Mouse (Mus musculus): ENCODE measurements around the gene Ptpn11.
A peak's percentile ranks its signal among the peaks of the same experiment; 100 is the strongest.

The Ptpn11 gene

DNA sequence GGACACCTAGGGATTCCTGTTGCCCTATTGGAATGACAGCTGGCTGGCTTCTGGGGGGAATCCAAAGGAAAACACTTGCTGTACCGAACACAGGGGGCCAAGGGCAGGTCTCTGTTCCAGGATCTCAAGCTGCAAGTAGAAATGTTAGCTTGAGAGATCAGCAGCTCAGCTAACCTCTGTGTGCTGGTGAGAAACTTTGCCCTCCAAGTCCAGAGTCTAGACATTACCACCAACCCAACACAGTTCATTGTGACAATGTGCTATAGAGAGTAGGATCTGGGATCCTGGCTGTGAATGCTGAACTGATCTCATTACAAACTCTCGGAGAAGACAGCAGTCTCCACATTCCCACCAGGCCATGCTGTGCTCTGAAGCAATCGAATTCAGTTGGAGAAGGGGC lies 59.4 kb downstream of the Ptpn11 start:
- DNase-seq (ENCODE audit: extremely low spot score, low spot score): no peak

DNA sequence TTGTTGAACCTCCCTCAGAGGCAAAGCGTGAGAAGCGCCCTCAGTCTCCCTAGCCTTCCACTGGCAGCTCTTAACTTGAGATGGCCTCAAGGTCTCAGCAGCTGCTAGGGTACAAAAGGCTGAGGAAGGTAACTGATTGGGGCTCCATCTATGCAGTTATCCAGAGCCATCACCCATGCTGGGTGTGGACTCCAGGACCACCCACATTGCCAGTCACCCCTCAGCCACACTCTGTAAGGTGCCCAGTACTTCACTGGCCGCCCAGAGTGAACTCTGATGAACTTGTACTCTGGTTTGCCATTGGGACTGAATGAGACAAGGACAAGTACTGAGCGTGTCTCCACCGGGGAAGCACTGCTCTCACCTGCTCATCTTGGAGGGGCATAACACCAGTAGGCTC lies 61.9 kb downstream of the Ptpn11 start:
- no peak for DNase-seq (ENCODE audit: extremely low spot score, low spot score)

DNA sequence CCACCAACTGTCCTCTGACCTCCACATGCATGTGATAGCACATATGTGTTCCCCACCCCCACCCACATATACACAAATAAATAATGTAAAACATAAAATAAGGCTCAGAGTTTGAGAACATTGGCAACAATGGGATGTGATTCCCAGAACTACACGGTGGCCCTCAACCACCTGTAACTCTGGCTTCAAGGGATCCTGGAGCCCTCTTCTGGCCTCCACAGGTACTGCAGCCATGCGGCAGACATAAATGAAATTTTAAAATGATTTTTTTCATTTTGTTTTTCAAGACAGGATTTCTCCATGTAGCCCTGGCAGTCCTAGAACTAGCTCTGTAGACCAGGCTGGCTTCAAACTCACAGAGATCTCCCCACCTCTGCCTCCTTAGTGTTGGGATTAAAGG lies 65.1 kb downstream of the Ptpn11 start:
- DNase-seq (ENCODE audit: extremely low spot score, low spot score): no peak

DNA sequence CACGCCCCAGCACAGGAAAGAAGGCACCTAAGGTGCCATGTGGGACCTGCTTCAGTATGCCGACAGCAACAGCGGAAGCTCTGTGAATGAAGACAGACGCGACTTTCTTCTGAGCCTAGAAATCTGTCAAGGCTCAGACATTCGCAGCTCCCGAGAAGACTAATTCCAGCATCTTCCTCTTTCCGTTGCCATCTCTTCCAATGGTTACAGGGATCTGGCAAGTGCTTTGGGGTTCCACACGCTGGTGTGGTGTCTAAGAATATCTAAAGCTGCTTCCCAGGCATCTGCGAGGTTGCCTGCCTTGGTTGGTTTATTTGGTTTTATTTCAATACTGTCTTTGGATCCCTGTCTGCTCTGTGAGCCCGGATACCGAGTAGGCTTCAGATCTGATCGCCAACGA lies 65.6 kb downstream of the Ptpn11 start:
- DNase-seq (ENCODE audit: extremely low spot score, low spot score): no peak

DNA sequence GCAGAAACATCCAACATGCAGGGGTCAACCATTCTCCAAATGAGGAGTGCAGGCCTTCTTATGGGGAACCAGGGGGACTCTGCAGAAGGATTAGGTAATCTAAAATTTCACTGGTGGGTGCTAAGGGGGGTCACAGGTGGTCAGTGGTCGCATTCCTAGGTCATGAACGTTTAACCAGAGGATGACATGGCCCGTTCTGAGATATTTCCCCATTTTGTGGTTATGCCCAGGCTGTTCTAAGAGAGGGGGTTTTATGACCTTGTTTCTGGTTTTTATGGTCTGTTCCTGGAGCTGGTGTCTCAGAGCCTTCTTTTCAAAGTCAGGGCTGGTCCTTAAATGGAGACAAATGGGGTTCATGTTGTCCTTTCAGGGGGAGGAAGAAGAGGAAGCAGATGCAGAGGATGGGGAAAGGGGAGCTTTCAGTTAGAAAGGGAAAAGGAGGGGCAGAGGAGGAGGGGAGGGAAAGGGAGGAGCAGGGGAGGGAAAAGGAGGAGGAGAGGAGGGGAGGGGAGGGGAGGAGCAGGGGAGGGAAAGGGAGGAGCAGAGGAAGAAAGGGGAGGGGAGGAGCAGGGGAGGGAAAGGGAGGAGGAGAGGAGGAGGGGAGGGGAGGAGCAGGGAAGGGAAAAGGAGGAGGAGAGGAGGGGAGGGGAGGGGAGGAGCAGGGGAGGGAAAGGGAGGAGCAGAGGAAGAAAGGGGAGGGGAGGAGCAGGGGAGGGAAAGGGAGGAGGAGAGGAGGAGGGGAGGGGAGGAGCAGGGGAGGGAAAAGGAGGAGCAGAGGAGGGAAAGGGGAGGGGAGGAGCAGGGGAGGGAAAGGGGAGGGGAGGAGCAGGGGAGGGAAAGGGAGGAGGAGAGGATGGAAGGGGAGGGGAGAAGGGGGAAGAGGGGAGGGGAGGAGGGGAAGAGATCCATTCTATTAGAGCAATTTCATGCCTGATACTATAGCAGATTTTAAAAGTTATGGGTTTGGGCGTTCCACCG lies 66.7 kb downstream of the Ptpn11 start:
- DNase-seq (ENCODE audit: extremely low spot score, low spot score): no peak

DNA sequence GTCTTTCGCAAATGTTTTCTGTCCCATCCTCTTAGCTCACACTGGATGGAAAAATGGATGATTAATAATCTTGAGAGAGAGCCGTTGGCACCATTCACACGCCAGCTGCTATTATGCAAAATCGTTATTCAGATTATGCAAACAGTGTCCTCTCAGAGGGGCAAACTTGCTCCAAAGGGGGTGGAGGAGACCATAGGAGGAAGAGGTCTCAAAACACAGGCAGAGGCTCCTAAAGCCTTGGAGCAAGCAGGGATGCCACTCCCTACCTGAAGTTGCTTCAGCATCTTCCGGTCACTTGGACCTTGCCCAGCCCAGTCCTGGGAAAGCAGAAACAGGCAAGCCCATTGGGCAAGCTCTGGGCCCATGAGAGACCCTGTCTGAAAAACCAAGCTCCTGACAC lies 67.8 kb downstream of the Ptpn11 start:
- DNase-seq (ENCODE audit: extremely low spot score, low spot score): no peak

DNA sequence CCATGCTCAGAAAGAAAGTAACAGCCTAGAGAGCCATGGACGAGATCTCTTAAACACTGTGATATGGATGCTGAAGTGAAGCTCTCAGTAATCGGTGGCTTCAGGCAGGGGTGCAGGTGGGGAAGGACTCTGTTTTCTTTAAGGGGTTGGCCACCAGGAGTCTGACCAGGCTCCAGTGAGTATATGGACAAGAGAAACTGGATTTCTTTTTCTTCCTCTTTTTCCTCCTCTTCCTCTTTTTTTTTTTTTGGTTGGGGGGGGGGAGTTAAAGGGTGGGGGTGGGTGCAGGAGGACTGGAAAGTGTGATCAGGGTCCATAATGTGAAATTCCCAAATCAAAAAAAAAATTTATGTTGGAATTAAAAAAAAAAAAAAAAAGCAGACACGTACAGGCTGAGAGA lies 68.6 kb downstream of the Ptpn11 start:
- no peak for DNase-seq (ENCODE audit: extremely low spot score, low spot score)

DNA sequence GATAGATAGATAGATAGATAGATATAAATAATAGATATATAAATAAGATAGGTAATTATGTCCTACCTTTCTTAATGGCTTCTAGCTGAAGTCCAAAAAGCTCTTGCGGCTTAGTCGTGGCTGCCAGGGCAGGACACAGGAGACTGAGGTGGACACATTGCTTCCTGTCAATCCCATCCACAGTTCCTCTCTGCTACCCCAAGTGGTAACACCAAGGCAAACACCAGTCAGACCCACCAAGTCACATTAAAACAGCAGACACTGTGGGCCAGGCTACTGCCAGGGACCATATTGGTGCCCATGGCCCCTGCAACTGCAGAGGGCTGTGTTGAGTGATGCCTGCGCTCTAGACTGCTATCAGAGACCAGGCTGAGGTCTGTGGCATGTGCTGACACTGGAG lies 69.2 kb downstream of the Ptpn11 start:
- no peak for DNase-seq (ENCODE audit: extremely low spot score, low spot score)

DNA sequence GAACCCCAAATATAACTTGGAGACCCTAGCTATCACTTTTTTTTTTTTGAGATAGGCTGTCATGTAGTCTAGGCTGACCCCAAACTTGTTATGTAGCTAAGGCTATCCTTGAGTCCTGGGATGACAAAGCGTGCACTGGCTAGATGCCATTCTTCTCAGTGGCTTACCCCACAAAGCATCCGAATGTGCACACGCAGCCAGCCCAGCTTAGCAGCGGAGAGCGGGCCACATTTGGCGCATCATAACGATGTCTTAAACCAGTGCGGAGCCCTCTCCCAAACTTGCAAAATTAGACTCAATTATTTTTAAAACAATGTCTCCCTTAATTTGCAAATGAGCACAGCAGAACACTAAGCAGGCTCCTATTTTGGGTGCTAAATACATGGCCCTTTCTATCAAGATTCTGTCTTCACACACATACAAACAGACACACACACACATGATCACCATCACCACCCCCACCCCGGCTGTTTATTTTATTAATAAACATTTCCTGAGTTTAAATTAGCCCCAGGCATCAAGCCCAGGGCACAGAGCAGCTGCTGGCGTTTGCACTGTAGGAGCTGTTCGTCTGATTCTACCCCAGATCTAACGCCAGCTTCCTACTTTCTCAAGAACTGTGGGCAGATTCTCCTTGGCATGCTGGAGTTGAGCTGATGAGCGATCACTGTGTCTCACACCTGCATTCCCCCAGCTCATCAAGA lies 71.7 kb downstream of the Ptpn11 start:
- DNase-seq (ENCODE audit: extremely low spot score, low spot score): no peak

DNA sequence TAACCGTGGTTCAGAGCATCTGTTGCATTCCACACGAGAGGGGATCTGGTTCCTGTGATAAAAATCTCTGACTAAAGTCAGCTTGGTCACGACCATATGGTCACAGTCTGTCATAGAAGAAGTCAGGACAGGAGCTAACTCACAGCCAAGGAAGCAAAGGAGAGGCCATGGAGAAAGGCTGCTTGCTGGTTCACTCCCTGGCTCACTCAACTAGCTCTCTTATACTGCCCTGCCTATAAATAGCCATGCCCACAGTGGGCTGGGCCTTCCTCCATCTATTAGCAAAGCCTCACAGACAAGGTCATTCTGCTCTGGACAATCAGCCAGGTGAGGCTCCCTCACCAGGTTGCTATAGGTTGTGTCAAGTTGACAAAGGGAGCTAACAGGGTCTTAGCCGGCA lies 72.9 kb downstream of the Ptpn11 start:
- DNase-seq (ENCODE audit: extremely low spot score, low spot score): no peak

DNA sequence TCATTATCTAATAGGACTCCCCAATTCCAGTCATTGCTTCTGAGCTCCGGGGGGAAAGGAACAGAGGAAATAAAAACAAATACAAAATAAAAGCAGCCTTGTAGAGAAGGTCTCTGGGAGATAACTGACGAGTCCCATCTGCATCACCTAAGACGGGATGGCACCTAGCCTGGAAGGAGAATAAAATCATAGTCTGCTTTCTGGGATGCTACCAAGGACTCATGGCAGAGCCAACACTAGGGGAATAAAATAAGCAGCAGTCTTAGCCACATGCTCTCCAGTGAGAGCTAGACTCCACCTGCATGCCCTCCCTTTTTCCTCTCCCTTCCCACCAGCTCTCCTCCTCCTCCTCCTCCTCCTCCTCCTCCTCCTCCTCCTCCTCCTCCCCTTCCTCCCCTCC lies 74.3 kb downstream of the Ptpn11 start:
- DNase-seq (ENCODE audit: extremely low spot score, low spot score): no peak

DNA sequence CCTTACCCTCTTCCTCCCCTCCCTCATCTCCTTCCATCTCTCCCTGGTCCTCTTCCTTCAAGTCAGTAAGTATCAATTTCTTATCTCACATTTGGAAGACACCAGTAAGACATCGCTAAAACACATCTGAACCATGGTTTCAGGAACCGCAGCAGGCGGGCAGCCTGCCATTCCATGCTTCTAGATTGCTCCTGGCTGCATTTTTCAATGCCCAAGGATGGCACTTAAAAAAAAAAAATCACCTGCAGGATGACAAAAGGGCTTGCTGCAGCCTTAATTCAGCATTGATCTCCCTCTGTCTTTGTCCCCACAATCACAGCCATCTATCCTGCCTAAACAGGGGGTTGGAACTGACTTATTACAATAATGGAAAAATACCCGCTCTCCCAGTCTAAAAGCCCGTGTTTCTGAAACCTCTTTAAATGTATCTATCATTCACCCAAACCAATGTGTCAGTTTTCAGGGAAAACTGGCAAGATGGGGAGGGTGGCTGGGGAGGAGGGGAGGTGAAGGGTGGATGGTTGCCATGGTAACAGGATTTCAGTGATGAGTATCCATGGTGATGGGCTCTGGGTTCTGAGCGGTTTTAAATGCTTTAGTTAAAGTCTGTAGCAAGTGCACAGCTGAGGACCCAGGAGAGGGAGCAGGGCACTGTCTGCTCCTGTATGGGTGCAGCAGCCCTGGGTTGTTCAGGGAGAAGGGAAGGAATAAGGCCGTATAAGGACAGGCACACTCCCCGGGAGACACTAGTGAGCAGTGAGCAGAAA lies 75.6 kb downstream of the Ptpn11 start:
- peak; percentile 25 for DNase-seq (ENCODE audit: extremely low spot score, low spot score)

DNA sequence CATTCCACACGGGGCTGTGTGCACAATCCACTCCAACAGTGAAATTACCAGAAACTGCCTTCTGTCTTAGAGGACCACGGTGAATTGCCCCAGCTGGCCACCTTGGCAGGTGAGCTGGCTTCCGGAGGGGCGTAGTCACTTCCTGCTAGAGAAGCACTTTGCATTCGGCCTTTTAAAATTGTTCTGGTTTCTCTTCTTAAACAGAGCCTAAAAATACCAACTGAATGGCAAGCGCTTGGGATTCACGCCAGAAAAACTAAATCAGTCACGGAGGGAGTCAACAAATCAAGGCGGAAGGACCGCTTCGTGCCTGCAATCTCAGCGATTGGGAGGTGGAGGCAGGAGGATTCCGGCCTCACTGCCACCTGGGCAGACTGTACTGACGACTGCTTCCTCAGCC lies 77.0 kb downstream of the Ptpn11 start:
- no peak for DNase-seq (ENCODE audit: extremely low spot score, low spot score)

DNA sequence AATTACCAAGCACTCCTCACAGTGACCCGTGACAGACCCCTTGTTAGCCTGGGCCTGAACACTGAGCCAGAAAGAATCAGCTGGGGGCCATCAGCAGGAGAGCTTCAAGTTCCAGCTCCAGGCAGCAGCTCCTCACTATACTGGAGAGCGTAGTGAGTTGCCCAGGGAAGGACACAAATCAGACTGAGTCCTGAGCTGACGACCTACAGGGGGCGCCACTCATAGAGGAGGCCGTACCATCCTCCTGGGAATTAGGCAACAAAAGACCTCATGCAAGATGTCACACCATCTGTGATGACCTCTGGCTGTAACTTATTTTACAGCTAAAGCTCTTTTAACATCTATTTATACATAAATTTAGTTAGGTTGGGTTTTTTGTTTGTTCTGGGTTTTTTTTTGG lies 78.8 kb downstream of the Ptpn11 start:
- DNase-seq (ENCODE audit: extremely low spot score, low spot score): no peak

DNA sequence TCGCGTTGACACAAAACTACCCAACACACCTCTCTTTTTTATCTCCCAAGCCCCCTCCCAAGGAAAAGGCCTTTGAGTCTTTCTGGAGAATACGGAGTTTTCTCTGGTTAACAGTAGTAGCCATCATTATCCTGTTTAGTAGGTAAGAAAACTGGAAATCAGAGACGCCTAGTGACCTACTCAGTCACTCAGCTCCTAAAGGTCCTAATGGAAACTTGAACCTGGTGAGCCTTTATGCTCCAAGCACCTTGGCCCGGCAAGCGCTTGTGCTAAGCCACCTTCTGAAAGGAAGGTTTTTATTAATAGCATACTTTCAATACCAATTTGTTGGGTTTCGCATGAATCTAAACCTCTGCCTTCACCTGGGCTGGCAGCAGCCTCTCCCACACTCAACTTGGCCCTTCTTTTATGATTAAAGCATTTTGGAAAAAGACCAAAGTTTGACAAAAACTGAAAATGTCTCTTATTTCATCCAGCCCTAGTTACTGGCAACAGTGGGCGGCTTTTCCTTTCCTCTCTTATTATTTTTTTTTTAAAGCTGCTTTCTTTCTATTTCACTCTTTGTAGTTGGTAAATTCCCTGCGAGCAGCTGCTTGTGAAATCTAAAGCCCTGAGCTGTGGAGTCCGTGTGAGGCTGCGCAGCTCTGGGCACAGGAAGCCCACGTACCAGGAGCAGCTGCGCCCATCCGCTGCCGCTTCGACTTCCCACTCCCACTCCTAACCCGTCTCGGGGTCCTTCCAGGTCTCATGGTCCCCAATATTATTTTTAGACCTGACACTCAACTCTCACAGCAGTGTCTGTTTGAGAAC lies 79.9 kb downstream of the Ptpn11 start:
- DNase-seq (ENCODE audit: extremely low spot score, low spot score): no peak

DNA sequence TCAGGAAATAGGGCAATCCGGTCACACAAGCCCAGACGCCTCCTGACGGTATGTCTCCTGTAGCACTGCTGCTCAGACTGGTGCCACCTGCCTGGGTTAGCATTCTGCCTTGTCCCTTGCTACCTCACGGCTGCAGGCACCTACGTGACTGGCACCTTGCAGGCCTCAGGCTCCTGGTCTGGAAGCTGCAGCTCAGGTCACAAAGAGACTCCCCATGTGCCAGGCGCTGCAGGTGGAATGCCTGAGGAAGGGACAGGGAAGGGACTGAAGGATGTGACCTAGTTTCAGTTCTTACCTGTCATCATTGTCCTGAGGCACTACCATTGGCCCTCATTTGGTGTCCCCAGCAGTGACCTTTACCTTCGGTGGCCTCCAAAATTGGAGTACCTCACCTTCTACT lies 82.0 kb downstream of the Ptpn11 start:
- DNase-seq (ENCODE audit: extremely low spot score, low spot score): no peak

DNA sequence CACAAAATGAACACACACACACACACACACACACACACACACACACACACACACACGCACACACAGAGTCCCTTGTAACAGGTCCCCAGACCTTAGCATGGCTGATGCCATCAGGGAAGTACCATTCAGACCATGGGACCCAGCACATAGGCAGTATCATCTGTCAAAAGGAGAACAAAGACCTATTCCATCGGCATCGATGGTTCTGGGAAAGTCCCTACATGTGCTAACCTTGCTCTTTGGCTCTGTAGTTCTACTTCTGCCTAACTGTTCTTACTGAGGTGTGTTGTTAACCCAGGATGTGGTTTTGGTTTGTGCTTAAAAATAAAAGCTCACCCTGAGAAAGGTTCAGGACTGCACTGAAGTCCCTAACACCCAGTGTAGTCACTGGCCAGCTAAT lies 84.3 kb downstream of the Ptpn11 start:
- no peak for DNase-seq (ENCODE audit: extremely low spot score, low spot score)

DNA sequence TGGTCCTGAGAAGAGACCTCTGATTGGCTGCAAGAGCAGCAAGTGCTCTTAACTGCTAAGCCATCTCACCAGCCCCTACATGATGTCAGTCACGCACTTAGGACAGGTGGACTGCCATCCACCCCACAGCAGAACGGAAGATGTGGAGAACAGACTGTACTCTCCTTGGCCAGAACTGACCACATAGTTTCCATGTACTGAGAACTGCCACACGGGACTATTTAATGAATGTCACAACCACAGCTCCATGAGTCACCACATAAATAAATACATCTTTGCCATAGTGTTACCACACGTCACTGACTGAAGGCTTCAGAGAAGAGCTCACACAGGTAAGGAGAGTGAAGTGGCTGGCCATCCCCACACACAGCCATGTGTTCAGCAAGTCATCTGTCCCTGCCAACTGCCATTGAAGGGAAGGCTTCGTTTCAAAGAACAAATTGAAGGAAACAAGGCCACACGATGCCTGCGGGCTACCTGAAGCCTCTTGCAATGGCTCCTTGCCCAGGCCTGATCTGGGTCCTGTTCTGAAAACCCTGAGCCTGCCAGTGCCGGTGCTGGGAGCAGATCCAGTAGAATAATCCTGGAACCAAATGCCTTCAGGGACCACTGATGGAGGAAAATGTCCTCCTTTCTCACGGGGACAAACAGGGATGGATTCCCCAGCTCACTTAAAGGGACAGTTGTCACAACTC lies 90.2 kb downstream of the Ptpn11 start:
- no peak for DNase-seq (ENCODE audit: extremely low spot score, low spot score)

DNA sequence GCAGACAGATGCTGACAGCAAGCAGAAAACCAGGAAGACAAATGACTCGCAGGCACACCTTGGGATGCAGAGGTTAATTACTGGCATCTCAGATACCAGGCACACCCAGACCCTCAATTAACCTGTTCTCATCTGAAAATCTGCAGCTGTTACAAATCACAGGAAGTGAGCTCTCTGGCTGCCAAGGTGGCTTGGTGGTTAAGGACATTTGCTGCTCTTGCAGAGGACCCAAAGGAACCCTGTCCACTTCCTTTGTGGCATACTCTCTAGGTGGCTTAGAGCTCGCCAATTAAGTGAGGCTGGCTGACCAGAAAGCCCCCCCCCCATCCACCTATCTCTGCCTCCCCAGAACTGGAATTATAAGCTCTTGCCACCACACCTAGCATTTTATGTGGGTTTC lies 91.1 kb downstream of the Ptpn11 start:
- no peak for DNase-seq (ENCODE audit: extremely low spot score, low spot score)

DNA sequence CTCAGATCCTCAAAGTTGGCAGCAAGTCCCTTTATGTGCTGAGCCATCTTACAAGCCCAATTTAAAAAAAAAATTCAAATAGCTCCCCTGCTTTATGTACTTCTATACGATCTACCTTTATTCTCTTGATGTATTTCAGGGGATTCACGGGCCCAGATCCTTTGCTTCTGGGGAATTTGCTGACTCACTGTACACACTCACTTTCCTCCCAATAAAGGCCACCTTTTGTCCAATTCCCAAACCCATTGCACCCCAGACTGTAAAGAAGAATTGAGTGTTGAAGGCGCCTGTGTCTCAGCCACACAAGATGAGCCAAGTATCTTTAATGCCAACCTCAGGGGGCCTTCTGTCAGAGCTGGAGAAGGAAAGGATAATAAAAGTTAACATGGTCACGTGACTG lies 93.2 kb downstream of the Ptpn11 start:
- DNase-seq (ENCODE audit: extremely low spot score, low spot score): no peak

DNA sequence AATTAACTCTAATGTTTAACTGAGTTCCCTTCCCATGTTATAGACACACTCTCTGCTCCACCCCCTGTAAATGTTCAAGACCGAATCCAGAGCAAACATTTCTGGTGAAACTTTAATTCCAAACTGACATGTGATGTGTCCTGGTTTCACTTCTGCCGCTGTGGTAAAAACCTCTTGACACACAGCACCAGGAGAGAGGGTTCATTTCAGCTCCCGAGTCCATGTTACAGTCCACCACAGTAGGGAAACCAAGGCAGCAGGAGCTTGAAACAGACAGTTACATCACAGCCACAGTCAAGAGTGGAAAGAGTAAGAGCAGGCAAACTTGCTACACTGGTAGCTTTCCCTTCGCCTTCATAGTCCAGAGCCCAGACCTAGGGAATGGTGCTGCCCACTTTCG lies 94.5 kb downstream of the Ptpn11 start:
- no peak for DNase-seq (ENCODE audit: extremely low spot score, low spot score)

Data from neural tube, embryonic 10.5 days (tissue).